8 mouse cellular contexts compared by ENCODE assay signal in the genomic region with DNA sequence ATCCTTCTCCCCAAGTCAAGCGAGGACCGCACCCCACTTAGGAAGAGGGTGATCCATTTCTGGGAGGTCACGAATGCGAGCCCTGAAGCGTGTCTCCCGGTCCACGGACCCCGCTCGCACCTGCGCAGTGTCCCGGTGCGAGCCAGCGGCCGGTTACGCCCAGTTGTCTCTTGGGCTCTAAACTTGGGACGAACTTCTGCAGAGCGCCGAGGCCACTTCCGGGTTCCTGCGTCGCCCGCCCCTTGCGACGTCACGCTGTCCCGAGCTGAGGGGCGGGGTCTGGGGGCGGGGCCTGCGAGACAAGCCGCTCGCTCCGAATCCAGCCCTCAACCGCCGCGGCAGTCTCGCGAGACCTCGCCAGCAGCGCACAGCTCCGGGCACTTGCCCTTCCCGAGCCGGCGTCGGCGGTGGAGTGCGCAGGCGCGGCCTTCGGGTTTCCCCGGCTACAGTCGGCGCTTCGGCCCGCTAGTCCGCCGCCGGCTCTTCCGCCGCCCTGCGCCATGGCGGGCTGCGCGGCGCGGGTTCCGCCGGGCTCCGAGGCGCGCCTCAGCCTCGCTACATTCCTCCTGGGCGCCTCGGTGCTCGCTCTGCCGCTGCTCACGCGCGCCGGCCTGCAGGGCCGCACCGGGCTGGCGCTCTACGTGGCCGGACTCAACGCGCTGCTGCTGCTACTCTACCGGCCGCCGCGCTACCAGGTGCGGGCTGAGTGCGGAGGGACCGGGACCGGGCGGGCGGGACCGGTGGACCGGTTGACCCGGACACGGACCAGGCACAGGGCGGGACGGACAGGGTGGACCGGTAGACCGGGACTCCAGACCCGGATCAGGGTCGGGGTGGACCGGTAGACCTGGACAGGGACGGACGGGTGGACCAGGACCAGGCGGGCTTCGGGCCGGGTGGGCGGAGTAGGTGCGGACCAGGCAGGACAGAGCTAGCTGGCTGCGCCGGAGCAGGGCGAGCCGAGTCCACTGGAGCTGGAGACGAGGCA. TPM values are rescaled to one million over a fixed set of nuclear protein-coding genes. Genes with fewer than 3 reads are reported as not detected.
DNase-seq lines count a peak whose midpoint lies in the region; ATAC-seq lines count a peak whose summit lies in the region.

A gene (plus strand): TSS at position 354 of the 988 bp plus-strand sequence.

- no peaks in the 10 kb centered on the region for H3K9me3 ChIP-seq in hindbrain, embryonic 15.5 days

- WGBS in hindbrain, embryonic 15.5 days = under 1% methylated on average over 118 of the region's 119 CpGs

- peak; percentile 100 for DNase-seq in T-cell, adult 2 months (ENCODE audit: low spot score)
- DNase-seq in cerebellum, postnatal 36 days = peak; percentile 99 to 100
- peak; percentile 98 to 99 for DNase-seq in frontal cortex, postnatal 36 days (ENCODE audit: low spot score in 2 of 2)
- peak; percentile 98 for DNase-seq in left cerebral cortex, adult 11 months (ENCODE audit: low spot score)
- DNase-seq in lung, postnatal 4 days = peak; percentile 100
- peak; percentile 99 for DNase-seq in retina, postnatal 7 days (ENCODE audit: low read depth, low spot score)
- peak; percentile 97 for DNase-seq in urinary bladder, adult 2 months (ENCODE audit: low spot score)

- H3K4me1 ChIP-seq in hindbrain, embryonic 15.5 days (replicated peaks) = peaks cover 28% of the 10 kb centered on the region

- peak within 1 kb of the TSS; percentile 77 for H3K9ac ChIP-seq in hindbrain, embryonic 15.5 days

- H3K27me3 ChIP-seq in hindbrain, embryonic 15.5 days = peaks cover 37% of the 10 kb centered on the region

- H3K4me2 ChIP-seq in hindbrain, embryonic 15.5 days = peak within 1 kb of the TSS; percentile 91

- peak within 1 kb of the TSS; percentile 65 for H3K4me3 ChIP-seq in hindbrain, embryonic 15.5 days

- ATAC-seq in hindbrain, embryonic 15.5 days (ENCODE audit: low FRiP score, low read depth) = peak; percentile 95

- H3K36me3 ChIP-seq in hindbrain, embryonic 15.5 days = peaks cover 12% of the 10 kb centered on the region; the same call in 1 of the 2 replicates

- H3K27ac ChIP-seq in hindbrain, embryonic 15.5 days (replicated peaks) = peak within 1 kb of the TSS; percentile 74

RNA-seq across cellular contexts. Expression of the gene that starts here (rescaled TPM):
- polyA plus RNA-seq in hindbrain, embryonic 15.5 days (2015; fragmentation: Nextera tagmentation; extraction: Ambion mirVana) = 18.3 and 22.2 TPM in 2 replicates
- 25.2 and 26.2 TPM in 2 replicates for polyA plus RNA-seq in urinary bladder, adult 2 months (2012; rRNA removed)

Comparison
In these comparisons a context has a peak if more than half of its experiments do, and no peak if none do; other contexts are left out.
1. Peak in every context shown above with its lines: DNase-seq, ATAC-seq, H3K4me3 ChIP-seq and H3K27ac ChIP-seq.